Mouse (Mus musculus) neural tube, embryonic 13.5 days (tissue): ENCODE data around the gene C9orf72. TPM values are rescaled to one million over a fixed set of nuclear protein-coding genes. Genes with fewer than 3 reads are reported as not detected.
A peak's percentile ranks its signal among the peaks of the same experiment; 100 is the strongest.
"Not testable (repeated sequence)": the region's sequence is repeated elsewhere in the genome, so short reads cannot be mapped to it uniquely, and the experiment has no call there.

Experiments
- ATAC-seq: fragments of 200-750 bp; cut with Nextera tagmentation; 2 replicates; pipeline ENCODE4 v1.8.0; 2017; ENCODE audit warnings: low read depth, mild to moderate bottlenecking, moderate TSS enrichment, moderate library complexity
- H3K27ac ChIP-seq: fragments of 300-500 bp; sonication (generic); replicated peaks from 2 replicates; pipeline ENCODE4 v1.5.1; 2015; ENCODE audit warnings: moderate library complexity, mild to moderate bottlenecking, inconsistent platforms
- H3K27me3 ChIP-seq: fragments of 300-500 bp; sonication (generic); 2 replicates; pipeline ENCODE4 v1.6.1; 2015; ENCODE audit warnings: mild to moderate bottlenecking, inconsistent platforms
- H3K36me3 ChIP-seq: fragments of 300-500 bp; sonication (generic); 2 replicates; pipeline ENCODE4 v1.6.1; 2015; ENCODE audit warnings: mild to moderate bottlenecking, inconsistent platforms
- H3K4me1 ChIP-seq: fragments of 300-500 bp; sonication (generic); replicated peaks from 2 replicates; pipeline ENCODE4 v1.6.1; 2015; ENCODE audit warnings: inconsistent platforms
- H3K4me2 ChIP-seq: fragments of 300-500 bp; sonication (generic); 2 replicates; pipeline ENCODE4 v1.6.1; 2015; ENCODE audit warnings: inconsistent platforms, mild to moderate bottlenecking, moderate library complexity
- H3K4me3 ChIP-seq: fragments of 300-500 bp; sonication (generic); 2 replicates; pipeline ENCODE4 v1.5.1; 2015; ENCODE audit warnings: mild to moderate bottlenecking, inconsistent platforms
- H3K9ac ChIP-seq: fragments of 300-500 bp; sonication (generic); 2 replicates; pipeline ENCODE4 v1.6.1; 2015; ENCODE audit warnings: moderate library complexity, mild to moderate bottlenecking, inconsistent platforms
- H3K9me3 ChIP-seq: fragments of 300-500 bp; sonication (generic); 2 replicates; pipeline ENCODE4 v1.6.1; 2016; ENCODE audit warnings: inconsistent platforms
- WGBS: fragments of 180-500 bp; shearing (Covaris S2); methylation state at CpG from one replicate; pipeline ENCODE4 v1.1.7; 2015; 5-methylcytosine and 5-hydroxymethylcytosine counted together
- polyA plus RNA-seq: library from polyadenylated mRNA; unstranded; fragments of >200 nt; fragmentation: Nextera tagmentation; extraction: Ambion mirVana; gene quantifications from 2 replicates; pipeline ENCODE4 v1.2.1, GENCODE M21; 2015

C9orf72 gene
- 40.1 and 44.5 TPM in 2 replicates for polyA plus RNA-seq

DNA sequence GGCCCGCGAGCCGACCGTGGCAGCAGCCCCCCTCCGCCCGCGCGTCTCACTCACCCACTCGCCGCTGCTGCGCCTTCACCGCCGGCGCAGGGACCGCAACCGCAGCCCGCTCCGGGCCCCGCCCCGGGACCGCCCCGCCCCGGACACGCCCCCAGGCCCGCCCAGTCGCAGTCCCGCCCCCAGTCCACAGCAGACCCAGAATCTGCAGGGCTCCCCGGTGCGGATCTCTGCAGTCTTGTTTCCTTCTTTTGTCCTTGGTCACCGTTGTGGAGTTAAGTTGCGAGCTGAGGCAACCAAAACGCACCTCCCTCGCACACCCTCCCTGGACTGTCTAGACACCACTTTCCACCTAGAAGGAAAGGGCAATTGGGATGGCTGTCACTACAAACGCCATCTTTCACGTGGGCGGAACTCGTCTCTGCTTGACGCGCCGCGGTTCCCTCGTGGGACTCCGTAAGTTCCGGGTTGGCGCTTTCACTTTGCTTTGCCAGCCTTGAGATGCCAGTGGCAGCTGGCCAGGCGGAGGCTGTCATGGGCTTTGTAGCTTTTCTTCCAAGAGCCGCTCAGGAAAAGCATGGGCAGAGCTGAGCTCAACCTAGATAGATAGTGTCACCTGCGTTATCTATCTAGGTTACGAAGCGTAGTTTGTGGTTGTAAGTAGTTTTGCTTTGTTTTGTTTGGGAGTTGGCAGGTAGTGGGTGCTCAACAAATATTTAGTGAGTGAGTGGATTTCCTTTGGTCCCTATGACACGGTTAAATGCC, at the start of gene C9orf72:
Gene C9orf72 (minus strand): TSS at position 442 of the 762 bp plus-strand sequence.
- peak; percentile 99 for ATAC-seq
- Histone ChIP-seq H3K4me3 (peak within 1 kb of the TSS; percentile 81), H3K4me1 (peaks cover 29% of the 10 kb centered on the region), H3K36me3 (no peaks in the 10 kb centered on the region), H3K9ac (peak within 1 kb of the TSS; percentile 91), H3K9me3 (no peaks in the 10 kb centered on the region), H3K27ac (peak within 1 kb of the TSS; percentile 87), H3K27me3 (no peaks in the 10 kb centered on the region), H3K4me2 (peak within 1 kb of the TSS; percentile 73)
- under 1% methylated on average over 47 of the region's 51 CpGs for WGBS

DNA sequence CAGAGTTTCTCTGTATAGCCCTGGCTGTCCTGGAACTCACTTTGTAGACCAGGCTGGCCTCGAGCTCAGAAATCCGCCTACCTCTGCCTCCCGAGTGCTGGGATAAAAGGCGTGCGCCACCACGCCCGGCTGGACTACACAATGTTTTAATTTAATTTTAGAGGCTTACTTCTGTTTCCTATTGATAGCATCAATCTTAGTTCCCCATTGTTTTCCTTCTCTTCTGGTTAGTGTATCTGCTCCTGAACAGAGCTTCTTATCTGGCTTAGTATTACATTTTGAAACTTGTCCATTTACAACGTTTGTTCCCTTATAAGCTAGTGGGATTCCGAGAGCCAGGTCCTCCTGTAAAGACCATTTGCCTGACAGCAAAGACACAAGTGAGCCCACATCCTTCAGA, 33.0 kb upstream of the C9orf72 start:
- Histone ChIP-seq H3K9me3 (no peaks in the 10 kb centered on the region), H3K27me3 (no peaks in the 10 kb centered on the region), H3K9ac (no peak overlapping the region), H3K4me3 (no peak overlapping the region), H3K27ac (no peak overlapping the region), H3K36me3 (no peaks in the 10 kb centered on the region), H3K4me2 (no peak overlapping the region), H3K4me1 (no peaks in the 10 kb centered on the region)
- ATAC-seq, result no peak
- 81% methylated on average over 9 of the region's 9 CpGs for WGBS

DNA sequence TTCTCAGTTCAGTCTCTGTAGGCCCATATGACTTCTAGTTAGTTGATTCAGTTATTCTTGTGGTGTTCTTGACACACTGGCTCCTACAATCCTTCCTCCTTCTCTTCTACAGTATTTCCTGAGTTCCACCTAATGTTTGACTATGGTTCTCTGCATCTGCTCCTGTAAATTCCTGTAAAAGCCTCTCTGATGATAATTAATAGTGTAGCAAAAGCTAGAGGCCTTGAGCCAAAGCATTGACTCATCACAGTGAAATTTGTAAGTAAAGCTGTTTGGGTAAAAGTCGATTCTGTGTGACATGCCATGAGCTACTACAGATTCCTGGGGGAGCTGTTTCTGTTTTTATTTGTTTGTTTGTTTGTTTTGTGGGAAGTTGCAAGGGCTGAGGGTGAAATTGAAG, 18.0 kb upstream of the C9orf72 start:
- Histone ChIP-seq H3K27me3 (no peaks in the 10 kb centered on the region), H3K36me3 (no peaks in the 10 kb centered on the region), H3K4me3 (no peak overlapping the region), H3K4me2 (no peak overlapping the region), H3K9ac (no peak overlapping the region), H3K27ac (no peak overlapping the region), H3K9me3 (no peaks in the 10 kb centered on the region), H3K4me1 (no peaks in the 10 kb centered on the region)
- no peak for ATAC-seq
- WGBS, result 80% methylated on average over 1 of the region's 1 CpGs

DNA sequence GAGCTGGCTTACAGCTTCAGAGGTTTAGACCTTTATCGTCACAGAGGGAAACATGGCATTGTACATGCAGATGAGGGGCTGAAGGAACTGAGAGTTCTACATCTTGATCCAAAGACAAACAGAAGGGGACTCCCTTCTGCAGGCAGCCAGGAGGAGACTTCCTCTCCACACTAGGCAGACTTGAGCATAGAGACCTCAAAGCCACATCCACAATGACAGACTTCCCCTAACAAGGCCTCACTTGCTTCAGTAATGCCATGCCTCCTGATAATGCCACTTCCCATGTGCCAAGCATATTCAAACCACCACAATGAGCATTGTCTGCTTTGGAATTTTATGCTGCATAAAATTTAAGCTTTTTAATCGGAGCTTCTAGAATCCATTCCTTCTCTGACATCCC, 15.8 kb upstream of the C9orf72 start:
- 79% methylated on average over 2 of the region's 2 CpGs for WGBS
- H3K4me2 ChIP-seq, result no peak overlapping the region
- H3K4me1 ChIP-seq, result no peaks in the 10 kb centered on the region
- ATAC-seq, result no peak
- H3K27ac ChIP-seq, result no peak overlapping the region
- H3K27me3 ChIP-seq, result no peaks in the 10 kb centered on the region
- H3K9me3 ChIP-seq, result no peaks in the 10 kb centered on the region
- H3K9ac ChIP-seq, result no peak overlapping the region
- H3K4me3 ChIP-seq, result no peak overlapping the region
- H3K36me3 ChIP-seq, result no peaks in the 10 kb centered on the region

DNA sequence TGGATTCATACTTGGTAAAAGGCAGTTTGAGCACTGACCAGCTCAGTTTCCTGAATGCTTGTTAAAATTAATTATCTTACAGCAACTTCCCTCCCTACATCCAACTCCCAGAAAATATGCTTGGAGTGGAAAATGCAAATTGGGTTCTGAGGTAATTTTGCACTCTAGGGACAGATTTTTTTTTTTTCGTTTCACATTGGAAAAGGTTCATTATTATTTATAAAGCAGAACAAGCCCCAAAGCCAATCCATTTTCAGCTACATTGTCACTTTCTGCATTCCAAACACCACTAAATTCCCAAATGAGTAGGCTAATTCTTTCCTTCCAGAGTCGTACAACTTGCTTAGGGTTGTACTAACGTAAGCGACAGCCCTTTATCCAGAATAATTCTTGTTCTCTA, 12.7 kb upstream of the C9orf72 start:
- Histone ChIP-seq H3K36me3 (no peaks in the 10 kb centered on the region), H3K4me2 (no peak overlapping the region), H3K9me3 (no peaks in the 10 kb centered on the region), H3K4me1 (no peaks in the 10 kb centered on the region), H3K27me3 (no peaks in the 10 kb centered on the region), H3K4me3 (no peak overlapping the region), H3K27ac (no peak overlapping the region), H3K9ac (no peak overlapping the region)
- 57% methylated on average over 4 of the region's 4 CpGs for WGBS
- ATAC-seq, result no peak

DNA sequence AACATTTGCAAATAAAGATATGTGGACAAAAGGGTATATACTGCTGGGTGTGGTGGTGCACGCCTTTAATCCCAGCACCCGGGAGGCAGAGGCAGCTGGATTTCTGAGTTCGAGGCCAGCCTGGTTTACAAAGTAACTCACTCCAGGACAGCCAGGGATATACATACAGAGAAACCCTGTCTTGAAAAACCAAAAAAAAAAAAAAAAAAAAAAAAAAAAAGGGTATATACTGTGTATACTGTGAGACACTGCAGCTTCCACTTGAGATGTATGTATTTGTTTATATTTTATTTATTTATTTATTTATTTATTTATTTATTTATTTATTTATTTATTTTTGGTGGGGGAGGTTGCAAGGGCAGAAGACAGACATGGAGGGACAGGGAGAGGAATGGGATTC, 12.3 kb upstream of the C9orf72 start:
- WGBS, result 86% methylated on average over 3 of the region's 3 CpGs
- H3K4me3 ChIP-seq, H3K36me3 ChIP-seq, H3K9me3 ChIP-seq, H3K4me2 ChIP-seq, H3K27ac ChIP-seq, H3K4me1 ChIP-seq, H3K9ac ChIP-seq, ATAC-seq, H3K27me3 ChIP-seq: not testable (repeated sequence)

DNA sequence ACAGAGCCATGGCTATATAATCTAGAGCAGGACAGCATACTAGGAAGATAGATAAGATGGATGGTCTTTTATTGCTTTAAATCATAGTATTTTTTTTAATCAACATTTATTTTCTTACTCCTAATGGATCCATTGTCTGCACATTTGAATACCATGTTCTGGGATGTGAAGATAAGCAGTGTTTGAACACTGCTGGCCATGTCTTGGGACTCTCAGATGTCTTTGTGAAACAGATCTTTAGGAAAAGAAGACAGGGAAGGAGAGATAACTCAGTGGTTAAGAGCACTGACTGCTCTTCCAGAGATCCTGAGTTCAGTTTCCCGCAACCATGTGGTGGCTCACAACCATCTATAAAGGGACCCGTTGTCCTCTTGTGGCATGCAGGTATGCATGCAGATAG, 10.3 kb upstream of the C9orf72 start:
- no peak overlapping the region for H3K9ac ChIP-seq
- no peaks in the 10 kb centered on the region for H3K27me3 ChIP-seq
- 96% methylated on average over 2 of the region's 2 CpGs for WGBS
- no peaks in the 10 kb centered on the region for H3K9me3 ChIP-seq
- no peak overlapping the region for H3K4me3 ChIP-seq
- no peak overlapping the region for H3K27ac ChIP-seq
- no peaks in the 10 kb centered on the region for H3K4me1 ChIP-seq
- ATAC-seq, result no peak
- no peaks in the 10 kb centered on the region for H3K36me3 ChIP-seq
- no peak overlapping the region for H3K4me2 ChIP-seq

DNA sequence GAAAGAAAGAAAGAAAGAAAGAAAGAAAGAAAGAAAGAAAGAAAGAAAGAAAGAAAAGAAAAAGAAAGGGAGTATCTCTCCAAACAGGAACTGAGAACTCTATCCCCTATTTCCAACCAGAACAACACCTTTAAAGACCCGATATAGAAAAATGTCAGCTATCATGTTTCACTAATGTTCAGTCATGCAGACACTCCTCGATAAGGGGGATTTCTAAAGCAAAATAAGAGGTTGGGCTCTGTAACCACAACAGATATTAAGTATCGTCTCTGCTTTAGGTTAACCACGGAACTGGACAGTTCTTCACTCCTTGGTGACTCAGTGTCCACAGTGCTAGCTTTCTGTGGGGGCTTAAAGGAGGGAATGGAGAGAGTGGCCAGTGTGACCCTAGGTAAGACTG, 2.3 kb upstream of the C9orf72 start:
- no peaks in the 10 kb centered on the region for H3K27me3 ChIP-seq
- H3K36me3 ChIP-seq, result no peaks in the 10 kb centered on the region
- peaks cover 20% of the 10 kb centered on the region for H3K4me1 ChIP-seq
- no peaks in the 10 kb centered on the region for H3K9me3 ChIP-seq
- no peak overlapping the region for H3K4me3 ChIP-seq
- 80% methylated on average over 4 of the region's 4 CpGs for WGBS
- no peak for ATAC-seq
- H3K4me2 ChIP-seq, result no peak overlapping the region
- no peak overlapping the region for H3K27ac ChIP-seq
- no peak overlapping the region for H3K9ac ChIP-seq

DNA sequence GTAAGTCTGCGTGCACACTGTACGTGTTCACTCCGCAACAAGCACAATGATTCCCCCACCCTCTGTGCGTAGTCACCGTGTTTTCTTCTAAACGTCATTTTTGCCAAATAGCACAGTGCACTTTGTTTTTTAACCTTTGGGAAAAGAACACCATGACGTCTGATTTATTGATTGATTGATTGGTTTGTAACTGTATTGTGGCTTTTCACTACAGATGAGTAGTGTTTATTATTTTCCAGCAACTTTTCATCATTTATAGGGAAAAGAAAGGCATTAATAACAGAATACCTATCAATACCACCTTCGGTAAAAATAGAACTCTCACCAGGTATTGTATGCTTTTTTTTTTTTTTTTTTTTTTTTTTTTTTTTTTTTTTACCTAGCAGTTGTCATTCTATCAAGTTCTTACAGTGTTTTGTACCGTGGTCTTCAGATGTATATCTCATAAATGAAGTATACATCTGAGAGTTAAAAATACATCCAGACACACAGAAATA, 569 bp upstream of the C9orf72 start:
- peak; percentile 75; the same call in 1 of the 2 replicates for ATAC-seq
- H3K4me3 ChIP-seq, result peak overlapping the region; percentile 81
- peak overlapping the region; percentile 73 for H3K4me2 ChIP-seq
- peak overlapping the region; percentile 91 for H3K9ac ChIP-seq
- H3K27me3 ChIP-seq, result no peaks in the 10 kb centered on the region
- H3K27ac ChIP-seq, result peak overlapping the region; percentile 87
- 15% methylated on average over 9 of the region's 9 CpGs for WGBS
- peaks cover 25% of the 10 kb centered on the region for H3K4me1 ChIP-seq
- no peaks in the 10 kb centered on the region for H3K9me3 ChIP-seq
- no peaks in the 10 kb centered on the region for H3K36me3 ChIP-seq

DNA sequence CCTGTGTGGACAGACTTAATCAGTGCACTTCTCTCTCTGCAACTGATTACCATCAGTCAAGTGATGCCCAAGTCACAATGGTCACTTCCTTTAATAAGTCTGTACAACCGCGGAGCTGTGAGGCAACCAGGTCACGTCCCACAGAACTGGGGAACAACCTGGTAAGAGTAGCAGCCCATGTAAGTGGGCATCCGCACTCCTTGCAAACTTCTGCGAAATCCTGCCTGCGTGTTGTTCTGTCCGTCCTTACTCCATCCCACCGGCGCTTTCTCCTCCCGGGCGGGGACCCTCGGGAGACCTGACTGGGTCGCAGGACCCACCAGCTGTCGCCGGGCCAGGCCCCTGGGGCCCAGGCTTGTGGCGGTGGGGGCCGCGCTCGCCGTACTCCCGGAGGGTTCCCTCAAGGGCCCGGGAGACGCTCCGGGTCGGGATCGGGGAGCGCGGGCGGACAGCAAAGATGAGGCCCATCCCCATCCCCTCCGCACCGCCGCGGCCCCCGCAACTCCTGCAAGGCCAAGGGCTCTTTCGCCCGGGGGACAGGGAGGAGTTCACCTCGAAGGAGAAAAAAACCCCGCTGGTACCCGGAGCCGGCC, 738 bp downstream of the C9orf72 start:
- peak; percentile 79 for ATAC-seq
- H3K4me3 ChIP-seq, result peak overlapping the region; percentile 81
- peak overlapping the region; percentile 87 for H3K27ac ChIP-seq
- H3K36me3 ChIP-seq, result no peaks in the 10 kb centered on the region
- H3K9me3 ChIP-seq, result no peaks in the 10 kb centered on the region
- H3K27me3 ChIP-seq, result no peaks in the 10 kb centered on the region
- peak overlapping the region; percentile 91 for H3K9ac ChIP-seq
- WGBS, result 0% methylated on average over 33 of the region's 40 CpGs
- H3K4me1 ChIP-seq, result peaks cover 29% of the 10 kb centered on the region
- peak overlapping the region; percentile 73 for H3K4me2 ChIP-seq

DNA sequence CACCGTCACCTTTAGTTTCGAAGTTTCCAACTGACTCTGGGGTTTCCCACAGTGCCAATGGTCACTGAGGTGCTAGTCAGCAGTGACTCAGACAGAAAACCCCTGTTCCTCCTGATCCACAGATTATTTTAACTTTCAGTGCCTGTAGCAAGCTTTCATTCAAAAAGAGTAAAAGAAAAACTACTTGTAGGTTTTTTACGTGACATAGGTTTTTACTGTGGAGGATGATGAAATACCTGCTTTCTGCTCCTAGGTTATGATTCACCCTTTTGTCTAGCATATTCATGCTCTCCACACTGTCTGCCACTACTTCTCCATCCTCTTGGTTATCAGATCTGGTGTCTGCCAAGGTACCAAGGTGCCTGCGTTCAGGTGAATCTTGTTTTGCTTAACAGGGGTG, 1.9 kb downstream of the C9orf72 start:
- Histone ChIP-seq H3K36me3 (no peaks in the 10 kb centered on the region), H3K27me3 (no peaks in the 10 kb centered on the region), H3K4me3 (0 out of 2 replicates have a peak overlapping the region, but pooled peaks have one; percentile 81), H3K4me1 (peaks cover 29% of the 10 kb centered on the region), H3K9me3 (no peaks in the 10 kb centered on the region), H3K27ac (no peak overlapping the region), H3K4me2 (peak overlapping the region; percentile 73; the same call in 1 of the 2 replicates), H3K9ac (no peak overlapping the region)
- ATAC-seq, result no peak
- WGBS, result 87% methylated on average over 4 of the region's 4 CpGs

DNA sequence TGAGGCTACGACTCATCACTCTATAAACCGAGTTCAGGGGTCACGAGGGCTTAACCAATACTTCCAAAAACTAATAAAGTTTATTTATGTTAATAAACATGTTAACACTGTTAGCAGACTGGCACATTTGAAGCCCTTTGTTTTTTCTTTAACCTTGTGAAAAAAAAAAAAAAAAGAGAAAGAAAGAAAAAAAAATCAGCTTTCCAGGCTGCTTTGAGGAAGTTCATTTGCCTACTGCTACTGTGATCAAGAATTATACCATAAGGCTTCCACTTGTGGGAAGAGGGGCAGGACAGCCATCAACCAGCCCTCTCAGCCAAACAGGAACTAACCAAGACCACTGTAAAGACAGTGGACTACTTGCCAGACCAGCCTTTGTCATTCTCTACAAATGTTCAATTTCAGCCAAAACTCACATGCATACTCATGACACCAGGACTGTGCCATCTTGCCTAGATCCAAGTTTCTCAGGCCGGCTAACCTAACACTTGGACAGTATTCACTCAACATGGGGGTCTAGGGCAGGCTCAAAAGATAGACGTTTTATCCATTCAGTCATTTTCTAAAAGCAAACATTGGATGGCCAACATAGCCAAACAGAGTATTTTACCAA, 2.5 kb downstream of the C9orf72 start:
- Histone ChIP-seq H3K27ac (no peak overlapping the region), H3K27me3 (no peaks in the 10 kb centered on the region), H3K9ac (no peak overlapping the region), H3K4me1 (peaks cover 29% of the 10 kb centered on the region), H3K9me3 (no peaks in the 10 kb centered on the region), H3K36me3 (no peaks in the 10 kb centered on the region), H3K4me2 (no peak overlapping the region), H3K4me3 (no peak overlapping the region)
- WGBS, result 89% methylated on average over 5 of the region's 5 CpGs
- ATAC-seq, result no peak
